Mouse (Mus musculus): ENCODE data around the gene Hcfc1r1. TPM values are rescaled to one million over a fixed set of nuclear protein-coding genes. Genes with fewer than 3 reads are reported as not detected.

Hcfc1r1 gene
- polyA plus RNA-seq, 1 experiment = 199 TPM

GRCm38 (mm10) chr17:23681086-23681485 lies 7.7 kb downstream of the Hcfc1r1 start:
- H3K4me2 ChIP-seq (ENCODE audit: low read depth) = no peak overlapping the region
- H3K4me3 ChIP-seq = no peak overlapping the region
- peaks cover 3% of the 10 kb centered on the region for H3K79me2 ChIP-seq (ENCODE audit: control insufficient read depth, insufficient read depth)
- no peaks in the 10 kb centered on the region for H3K36me3 ChIP-seq (ENCODE audit: control insufficient read depth, insufficient read depth)
- no peaks in the 10 kb centered on the region for H3K27me3 ChIP-seq (ENCODE audit: control insufficient read depth, insufficient read depth, insufficient read length)
- TF ChIP-seq TCF3 (IDR thresholded peaks at IDR 0.05; ENCODE audit: insufficient read length, low read depth) = no peak
- TF ChIP-seq MYOG (IDR thresholded peaks at IDR 0.05; ENCODE audit: control insufficient read depth in 1 of 3, insufficient read depth in 1 of 3, insufficient read length in 2 of 3, low read depth in 2 of 3) = no peak
- TF ChIP-seq POLR2AphosphoS2 (IDR thresholded peaks at IDR 0.05; ENCODE audit: insufficient read length, low read depth) = no peak
- no peak for TF ChIP-seq REST (IDR thresholded peaks at IDR 0.05; ENCODE audit: insufficient read depth, insufficient read length)
- no peak for TF ChIP-seq SRF (IDR thresholded peaks at IDR 0.05; ENCODE audit: control insufficient read depth, insufficient read length, low read depth)
- TF ChIP-seq TCF12 (IDR thresholded peaks at IDR 0.05; ENCODE audit: insufficient read depth, poor library complexity, severe bottlenecking) = no peak
- TF ChIP-seq MYOD1 (IDR thresholded peaks at IDR 0.05; ENCODE audit: control insufficient read depth in 1 of 3, insufficient read length in 2 of 3, low read depth in 2 of 3) = no peak
- no peak for TF ChIP-seq USF1 (IDR thresholded peaks at IDR 0.05; ENCODE audit: low read depth)
- TF ChIP-seq E2F4 (IDR thresholded peaks at IDR 0.05; ENCODE audit: insufficient read depth) = no peak
- no peak for TF ChIP-seq CEBPB (IDR thresholded peaks at IDR 0.05; ENCODE audit: insufficient read depth, poor library complexity, severe bottlenecking)
- no peak for TF ChIP-seq POLR2A (IDR thresholded peaks at IDR 0.05; ENCODE audit: insufficient read length, low read depth)
- TF ChIP-seq MAX (IDR thresholded peaks at IDR 0.05; ENCODE audit: low read depth) = no peak
- H3ac ChIP-seq (ENCODE audit: control insufficient read depth, insufficient read length) = no peak overlapping the region

- no peaks in the 10 kb centered on the region for H3K36me3 ChIP-seq (ENCODE audit: control insufficient read depth, insufficient read depth)
- H3K4me3 ChIP-seq = no peak overlapping the region
- no peak overlapping the region for H3K4me2 ChIP-seq (ENCODE audit: low read depth)
- TF ChIP-seq POLR2AphosphoS2 (IDR thresholded peaks at IDR 0.05; ENCODE audit: insufficient read length, low read depth) = no peak
- no peak for TF ChIP-seq MYOD1 (IDR thresholded peaks at IDR 0.05; ENCODE audit: control insufficient read depth in 1 of 3, insufficient read length in 2 of 3, low read depth in 2 of 3)
- no peak for TF ChIP-seq CEBPB (IDR thresholded peaks at IDR 0.05; ENCODE audit: insufficient read depth, poor library complexity, severe bottlenecking)
- TF ChIP-seq POLR2A (IDR thresholded peaks at IDR 0.05; ENCODE audit: insufficient read length, low read depth) = no peak
- TF ChIP-seq MAX (IDR thresholded peaks at IDR 0.05; ENCODE audit: low read depth) = no peak
- no peak for TF ChIP-seq USF1 (IDR thresholded peaks at IDR 0.05; ENCODE audit: low read depth)
- no peak for TF ChIP-seq TCF12 (IDR thresholded peaks at IDR 0.05; ENCODE audit: insufficient read depth, poor library complexity, severe bottlenecking)
- H3K79me2 ChIP-seq (ENCODE audit: control insufficient read depth, insufficient read depth) = peaks cover under 1% of the 10 kb centered on the region
- no peak overlapping the region for H3ac ChIP-seq (ENCODE audit: control insufficient read depth, insufficient read length)
- no peaks in the 10 kb centered on the region for H3K27me3 ChIP-seq (ENCODE audit: control insufficient read depth, insufficient read depth, insufficient read length)
These were observed 8.7 kb downstream of the Hcfc1r1 start for GRCm38 (mm10) chr17:23682092-23682491.

GRCm38 (mm10) chr17:23682530-23682929 lies 9.1 kb downstream of the Hcfc1r1 start:
- Histone ChIP-seq H3K79me2 (ENCODE audit: control insufficient read depth, insufficient read depth) (no peaks in the 10 kb centered on the region), H3ac (ENCODE audit: control insufficient read depth, insufficient read length) (no peak overlapping the region), H3K4me3 (no peak overlapping the region), H3K27me3 (ENCODE audit: control insufficient read depth, insufficient read depth, insufficient read length) (no peaks in the 10 kb centered on the region), H3K36me3 (ENCODE audit: control insufficient read depth, insufficient read depth) (no peaks in the 10 kb centered on the region), H3K4me2 (ENCODE audit: low read depth) (no peak overlapping the region)
- no peak for TF ChIP-seq REST (IDR thresholded peaks at IDR 0.05; ENCODE audit: insufficient read depth, insufficient read length)
- no peak for TF ChIP-seq CEBPB (IDR thresholded peaks at IDR 0.05; ENCODE audit: insufficient read depth, poor library complexity, severe bottlenecking)
- no peak for TF ChIP-seq USF1 (IDR thresholded peaks at IDR 0.05; ENCODE audit: low read depth)
- no peak for TF ChIP-seq MAX (IDR thresholded peaks at IDR 0.05; ENCODE audit: low read depth)
- TF ChIP-seq MYOD1 (IDR thresholded peaks at IDR 0.05; ENCODE audit: control insufficient read depth in 1 of 3, insufficient read length in 2 of 3, low read depth in 2 of 3) = no peak
- no peak for TF ChIP-seq MYOG (IDR thresholded peaks at IDR 0.05; ENCODE audit: control insufficient read depth in 1 of 3, insufficient read depth in 1 of 3, insufficient read length in 2 of 3, low read depth in 2 of 3)
- TF ChIP-seq E2F4 (IDR thresholded peaks at IDR 0.05; ENCODE audit: insufficient read depth) = no peak
- no peak for TF ChIP-seq POLR2A (IDR thresholded peaks at IDR 0.05; ENCODE audit: insufficient read length, low read depth)
- no peak for TF ChIP-seq SRF (IDR thresholded peaks at IDR 0.05; ENCODE audit: control insufficient read depth, insufficient read length, low read depth)
- TF ChIP-seq TCF3 (IDR thresholded peaks at IDR 0.05; ENCODE audit: insufficient read length, low read depth) = no peak
- no peak for TF ChIP-seq TCF12 (IDR thresholded peaks at IDR 0.05; ENCODE audit: insufficient read depth, poor library complexity, severe bottlenecking)
- TF ChIP-seq POLR2AphosphoS2 (IDR thresholded peaks at IDR 0.05; ENCODE audit: insufficient read length, low read depth) = no peak

- Histone ChIP-seq H3ac (ENCODE audit: control insufficient read depth, insufficient read length) (no peak overlapping the region), H3K36me3 (ENCODE audit: control insufficient read depth, insufficient read depth) (no peaks in the 10 kb centered on the region), H3K4me2 (ENCODE audit: low read depth) (no peak overlapping the region), H3K27me3 (ENCODE audit: control insufficient read depth, insufficient read depth, insufficient read length) (no peaks in the 10 kb centered on the region), H3K79me2 (ENCODE audit: control insufficient read depth, insufficient read depth) (no peaks in the 10 kb centered on the region), H3K4me3 (no peak overlapping the region)
- no peak for TF ChIP-seq CEBPB (IDR thresholded peaks at IDR 0.05; ENCODE audit: insufficient read depth, poor library complexity, severe bottlenecking)
- TF ChIP-seq TCF3 (IDR thresholded peaks at IDR 0.05; ENCODE audit: insufficient read length, low read depth) = no peak
These were observed 9.8 kb downstream of the Hcfc1r1 start for GRCm38 (mm10) chr17:23683226-23683625.

GRCm38 (mm10) chr17:23683856-23684672 lies 10.7 kb downstream of the Hcfc1r1 start, which contains the start of gene Cldn9:
Gene Cldn9, minus strand, starts transcription at chr17:23684026.
- peak in 1 of 3 experiments; percentile 24 for TF ChIP-seq MYOD1 (IDR thresholded peaks at IDR 0.05; ENCODE audit: control insufficient read depth in 1 of 3, insufficient read length in 2 of 3, low read depth in 2 of 3)
- no peak for TF ChIP-seq CEBPB (IDR thresholded peaks at IDR 0.05; ENCODE audit: insufficient read depth, poor library complexity, severe bottlenecking)
- Histone ChIP-seq H3K4me2 (ENCODE audit: low read depth) (no peak within 1 kb of the TSS), H3ac (ENCODE audit: control insufficient read depth, insufficient read length) (no peak within 1 kb of the TSS), H3K27me3 (ENCODE audit: control insufficient read depth, insufficient read depth, insufficient read length) (no peaks in the 10 kb centered on the region), H3K4me3 (no peak within 1 kb of the TSS), H3K79me2 (ENCODE audit: control insufficient read depth, insufficient read depth) (no peaks in the 10 kb centered on the region), H3K36me3 (ENCODE audit: control insufficient read depth, insufficient read depth) (no peaks in the 10 kb centered on the region)

Measured in myocyte (in vitro differentiated cells).